Mouse (Mus musculus) ES-Bruce4 (cell line): ENCODE data around the gene 1700029H14Rik.

ENCODE experiments used
- CTCF ChIP-seq: IDR thresholded peaks from one replicate; pipeline ENCODE4 v1.8.1; 2011; ENCODE audit warnings: low read depth, low read length
- EP300 ChIP-seq: IDR thresholded peaks from 2 replicates; pipeline ENCODE4 v1.6.1; 2011; ENCODE audit warnings: low read depth, low read length; ENCODE audit not compliant: insufficient read depth

GRCm38 (mm10) chr8:13517284-13517781 is 44.9 kb downstream of the 1700029H14Rik start:
- TF ChIP-seq CTCF (no peak), EP300 (no peak)
